Mouse (Mus musculus): Measurements from ENCODE around the gene Gm20388.

The Gm20388 gene

DNA sequence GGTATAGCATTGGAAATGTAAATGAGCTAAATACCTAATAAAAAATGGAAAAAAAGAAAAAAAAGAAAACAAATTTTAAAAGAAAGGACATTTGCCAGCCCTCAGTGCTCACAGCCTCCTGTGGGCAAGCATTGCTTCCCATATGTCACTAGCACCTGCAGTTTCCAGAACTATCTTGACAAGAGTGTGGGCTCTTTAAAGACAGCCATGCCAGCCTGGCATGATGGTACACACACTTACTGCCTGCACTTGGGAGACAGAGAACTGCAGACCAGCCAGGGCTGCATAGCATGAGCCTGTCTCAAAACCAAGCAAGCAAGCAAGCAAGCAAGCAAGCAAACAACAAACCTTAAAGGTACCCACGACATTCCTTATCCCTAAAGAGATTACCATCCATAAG, 1994.8 kb downstream of the Gm20388 start:
- peak; percentile 59 for DNase-seq (ENCODE audit: low read depth, low spot score)

DNA sequence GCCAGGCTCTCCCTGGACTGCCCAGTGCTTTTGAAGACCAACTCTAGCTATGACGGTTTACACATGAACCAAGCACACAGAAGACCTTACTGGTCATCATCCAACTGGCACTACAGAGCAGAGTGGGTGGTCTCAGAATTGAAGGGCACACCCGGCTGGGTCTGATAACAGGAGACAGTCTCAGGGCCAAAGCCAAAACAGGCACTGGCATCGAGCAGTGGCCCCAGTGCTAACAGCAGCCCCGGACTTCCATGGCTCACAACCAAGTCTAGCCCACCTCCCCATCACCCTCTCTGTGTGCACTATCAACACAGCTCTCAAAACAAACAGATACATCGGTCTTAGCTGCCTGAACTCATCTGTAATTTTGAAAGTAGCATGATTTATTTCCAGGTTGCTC, 1995.2 kb downstream of the Gm20388 start:
- DNase-seq (ENCODE audit: low read depth, low spot score) = no peak

DNA sequence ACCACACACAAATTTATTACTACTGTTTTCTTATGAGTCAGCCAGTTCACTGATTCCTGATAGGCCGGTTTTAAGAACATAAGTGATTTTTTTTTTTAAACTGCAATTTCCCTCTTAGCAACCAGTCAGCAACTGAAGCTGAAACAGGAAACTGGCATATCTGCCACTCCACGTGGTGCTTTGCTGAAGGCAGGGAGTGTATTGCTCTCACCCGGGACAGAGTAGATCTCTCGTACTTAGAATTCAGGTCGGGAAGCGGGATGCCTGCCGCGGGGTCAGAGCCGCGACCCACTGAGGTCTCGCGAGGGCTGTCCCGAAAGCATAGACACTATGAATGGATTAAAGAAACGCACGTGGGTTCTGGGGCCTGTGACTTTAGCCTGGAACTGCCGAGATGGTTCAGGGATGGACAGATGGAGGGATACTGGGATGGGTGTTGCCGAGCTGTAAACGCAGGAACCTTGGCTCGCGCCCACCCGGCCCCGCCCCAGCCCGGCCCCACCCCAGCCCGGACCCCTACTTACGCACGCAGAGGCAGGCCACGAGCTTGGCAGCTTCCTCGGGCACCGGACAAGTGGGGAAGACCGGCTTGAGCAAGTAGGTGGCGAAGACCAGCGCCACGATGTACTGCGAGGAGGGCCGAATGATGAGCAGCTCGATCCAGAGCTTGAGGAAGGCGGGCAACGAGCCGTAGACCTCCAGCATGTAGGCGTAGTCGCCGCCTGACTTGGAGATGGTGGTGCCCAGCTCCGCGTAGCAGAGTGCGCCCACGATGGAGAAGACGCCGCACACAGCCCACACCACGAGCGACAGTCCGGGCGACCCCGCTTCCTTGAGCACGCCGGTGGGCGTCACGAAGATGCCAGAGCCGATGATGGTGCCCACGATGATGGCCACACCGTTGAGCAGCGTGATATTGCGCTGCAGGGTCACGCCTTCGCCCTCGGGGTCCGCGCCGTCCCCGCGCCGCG, 1996.2 kb downstream of the Gm20388 start:
- DNase-seq (ENCODE audit: low read depth, low spot score) = peak; percentile 85

DNA sequence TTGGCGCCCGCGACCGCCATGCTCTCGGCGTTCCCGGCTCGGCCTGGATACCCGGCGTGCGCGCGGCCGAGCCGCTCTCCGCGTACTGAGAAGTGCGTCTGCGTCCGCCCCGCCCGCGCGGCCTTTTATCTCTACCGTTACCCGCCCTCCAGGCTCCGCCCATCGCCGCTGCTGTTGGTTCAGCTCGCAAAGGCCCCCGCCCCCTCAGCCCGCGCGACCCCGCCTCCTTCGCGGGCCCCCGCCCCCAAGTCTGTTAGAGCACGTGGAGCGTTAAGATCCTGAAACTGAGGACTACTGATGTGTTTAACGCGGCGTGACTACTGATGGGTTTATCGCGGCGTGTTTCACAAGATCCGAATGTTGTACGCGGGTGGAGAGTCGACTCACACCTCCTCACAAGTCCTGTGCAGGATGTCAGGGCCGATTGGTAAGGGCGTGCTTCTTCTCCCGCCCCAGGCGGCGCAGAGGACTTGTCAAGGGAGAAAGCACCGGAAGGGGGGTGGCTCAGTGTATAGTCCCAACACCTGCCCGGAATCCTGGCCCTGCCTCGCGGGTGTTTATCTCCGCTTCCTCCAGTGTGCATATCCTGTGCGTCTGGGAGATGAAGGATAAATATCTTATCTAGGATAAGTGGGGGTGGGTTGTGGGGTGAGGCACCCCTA, 1997.1 kb downstream of the Gm20388 start, which contains the start of gene Slc7a5:
Slc7a5 (minus strand) TSS at position 108 of the 662 bp plus-strand sequence.
- peak; percentile 97 for DNase-seq (ENCODE audit: low read depth, low spot score)

DNA sequence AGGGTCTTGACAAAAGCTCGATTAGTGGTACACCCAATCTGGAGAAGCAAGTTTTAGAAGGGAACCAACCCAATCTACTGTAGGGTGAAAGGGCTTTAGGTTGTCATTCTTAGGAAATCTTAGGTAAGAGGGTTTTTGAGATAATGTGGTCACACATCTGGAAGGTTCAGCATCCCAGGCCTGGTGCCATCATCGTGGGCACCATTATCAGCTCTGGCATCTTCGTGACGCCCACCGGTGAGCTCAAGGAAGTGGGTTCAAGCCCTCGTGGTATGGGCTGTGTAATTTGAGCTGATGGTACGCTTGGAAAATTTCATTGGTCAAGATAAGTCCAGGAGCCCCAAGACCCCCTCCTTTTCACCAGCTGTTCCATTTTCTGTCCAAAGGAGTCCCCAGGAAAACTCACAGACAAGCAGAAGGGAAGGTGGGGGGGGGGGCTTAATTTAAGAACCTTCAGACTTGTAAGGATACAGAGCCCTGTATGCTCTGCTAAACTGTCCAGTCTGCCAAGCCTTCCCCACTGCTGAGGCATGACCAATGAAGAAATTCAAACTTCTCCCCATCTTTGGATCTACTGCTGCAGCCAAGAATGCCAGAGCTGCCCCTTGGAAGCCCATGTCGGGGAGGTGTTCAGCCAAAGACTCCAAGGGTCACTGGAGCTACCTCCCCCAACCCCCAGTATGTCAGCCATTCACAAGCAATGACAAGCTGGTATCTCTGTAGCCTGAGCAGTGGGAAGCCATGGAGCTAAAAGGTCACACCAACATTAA, 1997.9 kb downstream of the Gm20388 start:
- no peak for DNase-seq (ENCODE audit: low read depth, low spot score)

DNA sequence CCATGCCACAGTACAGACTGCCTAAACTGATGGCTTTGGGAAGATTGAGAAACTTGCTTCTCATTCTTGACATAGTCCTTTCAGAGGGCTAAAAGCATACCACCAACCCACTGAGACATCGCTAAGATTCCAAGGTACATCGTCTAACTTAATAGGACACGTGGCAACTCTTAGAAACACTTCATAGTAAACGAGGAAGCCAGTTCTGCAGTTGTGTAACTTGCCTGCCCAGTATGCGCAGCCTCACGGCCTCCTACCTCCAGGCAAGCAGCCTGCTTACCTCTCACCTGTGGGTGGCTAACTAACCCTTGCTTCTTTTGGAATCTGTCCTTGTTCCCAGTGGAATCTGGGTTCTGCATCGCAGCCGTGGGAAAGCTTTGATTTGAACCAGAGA, 1998.5 kb downstream of the Gm20388 start:
- DNase-seq (ENCODE audit: low read depth, low spot score) = no peak

DNA sequence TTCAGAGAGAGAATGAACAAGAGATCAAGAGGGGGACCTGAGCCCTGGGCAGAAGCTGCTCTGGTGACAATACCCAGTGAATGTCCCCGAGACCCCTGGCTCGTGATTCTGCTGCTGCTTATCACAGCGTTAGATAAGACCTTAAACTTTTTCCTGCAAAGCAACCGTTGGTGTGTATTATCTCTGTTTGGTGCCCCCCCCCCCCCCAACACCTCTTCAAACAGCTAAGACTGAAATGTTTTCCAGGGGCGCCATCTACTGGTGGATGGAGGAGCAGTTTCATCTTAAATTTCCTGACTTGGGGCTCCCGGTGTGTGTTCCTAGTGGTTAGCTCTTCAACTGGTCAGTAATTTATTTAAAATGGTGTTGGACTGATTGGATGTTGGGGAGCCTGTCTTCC, 1999.0 kb downstream of the Gm20388 start:
- peak; percentile 91 for DNase-seq (ENCODE audit: low read depth, low spot score)

DNA sequence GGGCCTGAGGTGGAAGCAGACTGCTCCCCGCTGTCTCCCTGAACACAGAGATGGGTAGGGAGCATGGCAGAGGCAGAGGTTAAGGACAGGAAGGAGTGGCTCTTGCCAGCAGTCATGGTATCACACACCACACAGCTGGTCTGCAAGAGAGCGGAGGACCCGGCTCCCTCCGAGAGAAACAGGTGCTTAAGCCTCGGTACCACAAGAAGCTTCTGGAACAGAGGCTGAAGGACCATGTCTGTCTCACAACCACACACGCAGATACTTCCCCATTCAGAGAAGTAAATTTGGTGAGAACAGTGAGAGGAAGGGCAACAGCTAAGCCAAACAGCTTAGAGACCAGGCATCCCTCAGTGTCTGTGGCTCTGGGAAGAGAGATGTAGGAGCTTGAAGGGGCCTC, 2000.8 kb downstream of the Gm20388 start:
- no peak for DNase-seq (ENCODE audit: low read depth, low spot score)

DNA sequence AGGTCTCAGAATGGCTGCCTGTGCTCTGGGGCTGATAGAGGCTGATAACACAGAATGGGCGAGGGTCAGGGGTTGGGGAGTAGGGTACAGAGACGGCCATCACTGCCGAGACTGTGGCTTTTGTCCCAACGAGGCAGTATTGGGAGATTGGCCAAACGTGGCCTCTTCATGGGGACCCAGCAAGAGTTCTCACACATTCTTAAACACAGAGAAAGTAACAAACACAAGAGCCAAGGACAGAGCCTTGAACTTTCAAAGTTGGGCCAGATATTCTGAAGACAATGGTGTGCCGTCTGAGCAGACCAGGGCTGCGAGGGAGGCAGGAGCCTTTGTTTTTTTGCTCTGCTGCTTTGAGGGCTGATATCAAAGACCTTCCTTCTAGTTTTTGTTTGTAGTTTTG, 2001.3 kb downstream of the Gm20388 start:
- no peak for DNase-seq (ENCODE audit: low read depth, low spot score)

DNA sequence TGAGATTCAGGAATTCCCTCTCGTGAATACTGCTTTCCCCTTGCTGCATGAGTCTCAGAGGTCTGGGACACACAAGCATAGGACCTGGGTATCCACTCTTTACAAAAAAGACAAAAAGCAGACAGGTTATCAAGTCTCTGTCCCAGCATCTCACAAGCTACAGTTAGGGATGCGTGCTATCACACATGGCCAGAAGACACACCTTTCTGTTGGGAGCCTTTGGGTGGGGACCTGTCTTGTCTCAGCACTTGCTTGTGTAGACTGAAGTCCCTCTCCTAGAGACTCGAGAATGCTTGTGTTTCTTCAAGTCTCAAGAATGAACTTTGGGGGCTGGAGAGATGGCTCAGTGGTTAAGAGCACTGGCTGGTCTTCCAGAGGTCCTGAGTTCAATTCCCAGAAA, 2002.2 kb downstream of the Gm20388 start:
- no peak for DNase-seq (ENCODE audit: low read depth, low spot score)

DNA sequence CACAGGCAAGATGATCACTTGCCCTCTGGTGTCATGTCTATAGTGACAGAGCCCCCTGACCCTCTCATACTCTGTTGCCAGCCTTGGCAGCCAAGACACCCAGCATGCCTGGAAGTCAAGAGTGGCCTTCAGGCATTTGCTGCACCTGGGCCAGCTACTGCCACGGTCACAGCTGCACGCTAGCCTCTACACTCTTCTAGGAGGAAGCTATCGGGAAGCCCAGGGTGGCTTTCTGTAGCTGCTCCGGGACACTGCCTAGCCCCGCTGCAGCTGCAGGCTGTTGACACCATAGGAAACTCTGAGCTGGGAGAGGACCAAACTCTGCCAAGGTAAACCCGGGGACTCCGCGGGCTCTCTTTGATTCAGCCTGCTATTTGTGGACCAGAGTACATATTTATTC, 2002.7 kb downstream of the Gm20388 start:
- no peak for DNase-seq (ENCODE audit: low read depth, low spot score)

DNA sequence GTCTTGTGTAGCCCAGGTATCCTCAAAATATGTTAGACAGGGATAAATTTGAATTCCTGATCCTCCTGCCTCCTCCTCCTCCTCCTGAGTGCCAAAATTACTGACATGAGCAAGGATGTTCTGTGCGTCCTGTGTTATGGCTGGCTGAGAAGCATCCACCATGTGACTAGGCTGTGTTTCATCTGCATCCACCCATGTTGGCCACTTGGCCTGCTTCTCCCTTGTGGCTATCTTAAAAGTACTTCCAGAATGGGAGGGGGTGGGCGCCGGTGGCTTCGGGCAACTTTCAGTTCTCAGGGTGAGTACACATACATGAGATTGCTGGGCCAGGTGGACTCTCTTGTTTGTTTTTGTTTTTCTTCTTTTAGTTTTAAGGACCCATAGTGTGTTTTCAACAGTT, 2008.5 kb downstream of the Gm20388 start:
- DNase-seq (ENCODE audit: low read depth, low spot score) = no peak

DNA sequence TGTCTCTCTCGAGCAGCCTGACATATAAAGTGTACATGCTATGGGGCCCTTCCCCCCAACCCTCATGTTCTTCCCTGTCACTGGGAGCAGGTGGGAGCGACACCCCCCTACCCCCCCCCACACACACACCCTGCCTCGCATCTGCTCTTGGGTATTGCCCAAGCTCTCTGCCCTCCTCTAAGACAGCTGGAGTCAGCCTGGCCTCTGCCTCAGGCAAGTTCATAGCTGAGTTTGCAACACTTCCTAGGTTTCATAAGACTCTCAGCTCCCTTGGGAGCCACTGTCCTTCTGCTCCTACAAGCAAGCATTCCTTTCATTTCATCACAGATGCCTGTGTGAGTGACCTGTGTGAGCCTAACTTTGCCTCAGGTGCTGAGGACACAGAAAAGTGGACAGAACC, 2009.1 kb downstream of the Gm20388 start:
- DNase-seq (ENCODE audit: low read depth, low spot score) = peak; percentile 31

DNA sequence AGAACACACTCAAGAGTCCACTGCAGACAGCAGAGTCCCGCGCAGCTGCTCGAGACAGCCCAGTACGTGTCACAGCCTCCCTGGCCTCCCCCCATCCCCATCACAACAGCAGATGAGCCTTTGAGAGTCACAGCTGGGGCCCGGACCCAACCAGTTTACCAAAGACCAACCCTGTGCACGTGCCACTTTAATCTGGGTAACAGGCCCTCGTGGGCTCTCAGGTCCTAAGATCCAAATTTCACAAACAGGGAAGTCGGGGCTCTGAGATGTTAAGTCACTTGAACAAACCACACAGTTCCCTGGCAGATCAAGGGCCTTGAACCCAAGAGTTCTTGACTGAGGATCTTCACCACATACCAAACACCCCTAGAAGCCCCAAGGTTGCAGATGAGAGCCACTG, 2010.9 kb downstream of the Gm20388 start:
- DNase-seq (ENCODE audit: low read depth, low spot score) = no peak

DNA sequence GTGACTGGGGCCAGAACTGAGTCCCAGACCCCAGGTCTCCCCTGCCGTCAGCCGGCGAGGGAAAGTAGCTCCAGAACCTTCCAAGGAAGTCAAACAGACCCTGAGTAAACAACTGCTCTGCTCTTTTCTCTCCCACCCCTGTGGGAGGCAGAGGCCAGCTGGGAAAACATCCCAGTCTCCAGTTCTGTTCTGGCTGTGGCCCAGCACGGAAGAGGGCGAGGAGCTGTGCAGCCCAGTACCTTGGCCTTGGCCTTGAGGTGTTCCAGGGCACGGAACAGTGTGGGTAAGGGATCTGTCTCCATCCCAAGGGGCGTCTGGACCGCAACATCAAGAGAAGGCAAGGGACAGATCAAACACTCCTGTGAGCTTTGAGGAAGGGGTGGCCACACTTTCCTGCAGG, 2011.5 kb downstream of the Gm20388 start:
- no peak for DNase-seq (ENCODE audit: low read depth, low spot score)

DNA sequence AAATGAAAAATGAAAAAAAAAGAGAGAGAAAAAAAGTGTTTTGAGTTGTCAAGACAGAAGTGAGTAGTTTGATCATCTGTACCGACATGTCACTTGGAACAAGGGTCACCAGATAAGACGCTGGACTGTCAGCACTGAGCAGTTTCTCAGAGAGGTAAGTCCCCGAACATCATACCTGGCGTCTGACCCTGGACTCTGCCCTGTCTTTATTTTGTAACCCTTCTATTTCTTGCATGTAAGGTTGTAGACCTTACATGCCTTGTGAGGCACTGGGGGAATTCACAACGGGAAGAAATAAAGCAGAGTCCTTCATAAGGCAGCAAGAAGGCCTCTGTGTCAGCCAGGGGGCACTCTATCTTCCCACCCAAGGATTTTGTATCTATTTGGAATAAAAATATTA, 2014.0 kb downstream of the Gm20388 start:
- DNase-seq (ENCODE audit: low read depth, low spot score) = no peak

DNA sequence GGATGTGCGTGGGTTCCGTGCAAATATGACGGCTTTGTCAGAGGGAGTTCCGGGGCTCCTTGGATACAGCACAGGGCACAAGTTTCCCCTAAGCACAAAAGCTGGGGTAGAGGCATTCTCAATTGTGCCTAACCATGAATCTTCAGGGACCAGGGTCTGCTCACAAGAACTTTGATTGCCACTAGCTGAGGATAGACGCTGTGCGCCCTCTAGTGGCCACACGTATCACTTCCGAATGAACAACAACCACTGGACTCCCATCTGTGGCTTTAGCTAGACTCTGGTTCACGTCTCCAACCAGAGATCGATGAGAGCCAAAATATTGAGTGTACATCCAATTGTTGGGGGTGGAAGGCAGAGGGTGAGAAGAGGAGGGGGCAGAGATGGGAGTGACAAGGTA, 2015.0 kb downstream of the Gm20388 start:
- peak; percentile 88 for DNase-seq (ENCODE audit: low read depth, low spot score)

DNA sequence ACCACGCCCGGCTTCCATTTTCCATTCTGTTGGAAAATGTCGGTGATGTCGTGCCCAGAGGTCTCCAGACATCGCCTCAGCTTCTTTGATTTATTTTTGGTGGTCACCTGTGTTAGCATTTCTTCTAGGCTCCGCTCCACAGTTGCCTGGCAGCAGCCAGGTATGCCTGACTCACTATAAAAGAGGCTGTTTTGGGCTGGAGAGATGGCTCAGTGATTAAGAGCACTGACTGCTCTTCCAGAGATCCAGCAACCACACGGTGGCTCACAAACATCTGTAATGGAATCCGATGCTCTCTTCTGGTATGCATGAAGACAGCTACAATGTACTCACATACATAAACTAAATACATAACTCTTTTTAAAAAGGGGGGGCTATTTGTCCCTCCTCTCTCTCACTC, 2015.6 kb downstream of the Gm20388 start:
- DNase-seq (ENCODE audit: low read depth, low spot score) = no peak

DNA sequence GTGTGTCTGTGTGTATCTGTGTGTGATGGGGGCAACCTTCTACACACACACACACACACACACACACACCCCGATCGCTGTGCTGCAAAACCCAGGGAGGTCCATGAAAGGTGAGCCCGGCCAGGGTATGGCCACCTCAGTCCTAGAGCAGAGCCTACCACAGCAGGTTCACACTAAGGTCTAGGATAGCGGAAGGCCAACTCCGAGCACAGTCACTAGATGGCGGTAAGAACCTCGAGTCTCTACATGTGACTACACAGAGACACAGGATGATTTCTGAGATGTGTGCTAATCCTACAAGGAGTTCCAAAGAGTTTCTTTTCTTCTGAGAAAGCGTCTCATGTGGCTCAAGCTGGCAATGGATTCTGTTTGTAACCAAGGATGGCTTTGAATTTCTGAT, 2016.7 kb downstream of the Gm20388 start:
- peak; percentile 73 for DNase-seq (ENCODE audit: low read depth, low spot score)

DNA sequence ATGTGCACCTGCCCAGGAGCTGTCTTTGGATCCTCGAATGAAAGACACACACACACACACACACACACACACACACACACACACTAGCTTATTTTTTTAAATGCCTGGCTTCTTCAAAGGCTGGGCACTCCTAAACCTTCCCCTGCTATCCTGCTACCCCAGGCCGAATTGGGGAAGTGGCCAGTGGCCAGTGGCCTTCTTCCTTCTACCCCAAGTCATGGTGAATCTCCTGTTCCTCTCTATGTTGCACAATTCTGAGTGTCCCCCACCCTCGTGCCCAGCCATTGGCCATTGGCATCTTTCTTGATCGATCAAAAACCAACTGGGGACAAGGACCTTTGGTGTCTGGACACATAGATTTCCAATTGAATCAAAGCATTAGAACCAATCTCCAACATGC, 2019.4 kb downstream of the Gm20388 start:
- DNase-seq (ENCODE audit: low read depth, low spot score) = no peak

DNA sequence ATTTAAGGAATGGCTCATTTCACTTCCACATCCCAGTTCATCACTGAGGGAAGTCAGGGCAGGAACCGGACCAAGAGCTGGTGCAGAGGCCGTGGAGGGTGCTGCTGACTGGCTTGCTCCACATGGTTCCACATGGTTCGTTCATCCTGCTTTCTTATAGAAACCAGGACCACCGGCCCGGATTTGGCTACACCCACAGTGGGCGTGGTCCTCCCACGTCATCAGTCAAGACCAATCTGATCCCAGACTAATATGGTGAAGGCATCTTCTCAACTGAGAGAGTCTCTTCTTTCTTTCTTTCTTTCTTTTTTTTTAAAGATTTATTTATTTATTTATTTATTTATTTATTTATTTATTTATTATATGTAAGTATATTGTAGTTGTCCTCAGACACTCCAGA, 2020.9 kb downstream of the Gm20388 start:
- no peak for DNase-seq (ENCODE audit: low read depth, low spot score)

DNA sequence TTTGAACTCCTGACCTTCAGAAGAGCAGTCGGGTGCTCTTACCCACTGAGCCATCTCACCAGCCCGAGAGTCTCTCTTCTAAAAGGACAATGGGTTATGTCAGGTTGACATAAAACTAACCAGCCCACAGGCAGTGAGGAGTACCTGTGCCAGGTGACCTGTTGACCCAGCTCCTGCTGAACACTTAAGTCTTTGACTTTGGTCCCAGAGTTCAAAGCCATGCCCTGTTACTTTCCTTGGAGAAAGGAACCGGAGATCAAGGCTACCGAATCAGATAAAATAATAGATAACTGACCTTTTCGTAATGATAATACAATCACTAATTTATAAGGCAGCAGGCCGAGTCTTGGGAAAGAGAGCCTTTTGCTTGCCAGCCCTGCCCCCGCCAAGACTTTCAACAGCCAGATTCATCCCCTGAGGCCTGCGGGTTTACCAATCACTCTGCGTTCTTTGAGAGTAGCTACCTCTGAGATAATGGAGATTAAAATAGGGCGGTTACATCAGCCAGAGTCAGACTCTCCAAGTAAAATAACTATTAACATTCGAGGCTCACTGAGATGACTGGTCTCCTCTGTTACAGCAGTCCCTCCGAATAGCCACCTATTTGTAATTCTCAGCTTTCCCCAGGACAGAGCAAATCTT, 2021.5 kb downstream of the Gm20388 start:
- DNase-seq (ENCODE audit: low read depth, low spot score) = no peak
